Mouse (Mus musculus): ENCODE data around the gene Abhd17c.
A peak's percentile ranks its signal among the peaks of the same experiment; 100 is the strongest.
"Not testable (repeated sequence)": the region's sequence is repeated elsewhere in the genome, so short reads cannot be mapped to it uniquely, and the experiment has no call there.

Abhd17c gene

DNA sequence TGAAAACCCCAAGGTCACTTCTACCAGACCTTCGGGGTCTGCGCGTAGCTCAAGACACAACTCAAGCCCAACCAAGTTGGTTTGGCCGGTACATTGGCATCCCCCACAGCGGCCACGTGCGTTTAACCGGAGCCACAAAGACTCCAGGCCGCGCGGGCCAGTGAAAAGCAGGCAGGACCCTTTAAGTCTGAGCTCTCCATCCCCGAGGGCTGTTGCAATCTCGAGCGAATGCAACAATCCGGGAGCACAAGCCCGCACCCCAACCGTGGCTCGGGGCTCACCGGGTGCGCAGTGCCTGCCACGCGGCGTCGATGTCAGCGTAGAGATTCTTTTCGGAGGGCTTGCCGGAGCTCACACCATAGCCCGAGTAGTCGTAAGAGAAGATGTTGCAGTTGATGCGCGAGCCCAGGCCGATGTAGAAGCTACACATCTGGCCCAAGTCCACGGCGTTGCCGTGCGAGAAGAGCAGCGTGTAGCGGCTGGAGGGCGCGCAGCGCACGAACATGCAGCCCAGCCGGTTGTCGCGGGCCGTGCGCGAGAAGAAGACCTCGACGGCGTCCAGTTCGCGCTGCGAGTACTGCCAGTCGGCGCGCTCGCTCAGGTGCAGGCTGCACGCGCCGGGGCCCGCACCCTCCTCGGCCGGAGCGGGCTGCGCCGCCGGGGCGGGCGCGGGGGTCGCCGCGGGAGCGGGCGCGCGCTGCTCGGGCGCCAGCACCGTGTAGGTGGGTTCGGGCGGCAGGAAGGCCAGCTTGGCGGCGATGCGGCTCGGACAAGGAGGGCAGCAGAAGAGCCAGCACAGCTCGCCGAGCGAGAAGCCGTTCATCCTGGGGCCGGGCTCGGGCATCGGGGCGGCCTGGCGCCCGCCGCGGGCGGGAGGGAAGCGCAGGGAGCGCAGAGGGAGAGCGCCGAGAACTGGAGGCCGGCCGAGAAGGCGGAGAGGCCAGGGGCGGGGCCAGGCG is at the start of gene Abhd17c:
Abhd17c (minus strand) TSS at position 893 of the 959 bp plus-strand sequence.
- DNase-seq (ENCODE audit: low spot score): peak; percentile 68

- DNase-seq (ENCODE audit: low spot score): no peak
These were observed 45.6 kb upstream of the Abhd17c start for GRCm38 (mm10) chr7:84197208-84197860.

DNA sequence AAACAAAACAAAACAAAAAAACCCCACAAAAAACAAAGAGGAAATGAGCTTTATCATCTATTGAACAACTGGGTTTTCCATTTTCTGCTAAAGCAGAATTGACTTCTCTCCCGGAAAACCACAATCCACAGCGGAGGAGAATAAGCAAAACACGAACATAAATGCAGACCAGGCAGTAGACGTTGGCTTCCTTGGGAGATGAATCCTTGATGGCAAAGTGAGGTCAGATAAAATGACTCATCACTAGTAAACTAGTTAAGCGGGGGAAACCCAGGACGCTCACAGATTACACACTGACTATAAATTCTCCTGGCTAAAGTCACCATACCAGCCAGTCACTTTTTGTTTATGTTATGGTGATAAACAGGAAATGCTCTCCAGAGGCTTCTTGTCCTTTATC is 44.5 kb upstream of the Abhd17c start:
- no peak for DNase-seq (ENCODE audit: low spot score)

DNA sequence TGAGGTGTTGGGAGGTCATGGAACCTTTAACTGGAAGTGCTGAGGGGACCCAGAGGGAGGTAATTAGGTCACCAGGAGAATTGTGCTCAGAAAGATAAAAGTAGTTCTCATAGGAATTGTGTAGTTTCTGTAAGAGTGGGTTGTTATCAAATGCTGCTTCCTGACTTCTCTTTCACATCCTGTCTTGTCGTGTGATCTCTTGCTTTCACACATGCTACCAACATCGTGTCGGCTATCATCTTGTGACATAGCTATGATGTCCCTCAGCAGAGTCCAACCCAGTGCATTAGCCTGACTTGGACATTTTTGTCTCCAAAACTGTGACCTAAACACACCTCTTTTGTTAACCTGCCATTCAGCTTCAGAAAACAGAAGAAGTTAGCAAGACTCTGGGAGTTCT is 40.6 kb upstream of the Abhd17c start:
- no peak for DNase-seq (ENCODE audit: low spot score)

GRCm38 (mm10) chr7:84191476-84191875 is 39.8 kb upstream of the Abhd17c start:
- DNase-seq (ENCODE audit: low spot score): no peak

DNA sequence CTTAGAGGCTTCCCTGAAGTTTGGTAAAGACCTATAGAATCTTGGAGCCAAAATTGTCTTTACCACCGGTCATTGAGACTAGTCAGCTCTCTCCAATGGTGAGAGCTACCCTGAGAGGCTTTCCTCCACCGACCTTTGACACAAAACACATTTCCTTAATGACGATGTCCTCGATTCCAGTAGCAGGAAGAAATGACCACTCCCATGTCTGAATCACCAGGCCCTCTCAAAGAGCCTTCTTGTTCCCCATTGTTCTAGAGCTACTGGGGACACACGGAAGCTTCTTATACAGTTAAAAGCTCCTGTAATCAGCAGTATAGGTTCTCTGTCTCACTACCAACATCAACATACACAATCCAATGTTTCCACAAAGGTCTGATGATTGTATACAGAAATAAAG is 36.5 kb upstream of the Abhd17c start:
- DNase-seq (ENCODE audit: low spot score): no peak

DNA sequence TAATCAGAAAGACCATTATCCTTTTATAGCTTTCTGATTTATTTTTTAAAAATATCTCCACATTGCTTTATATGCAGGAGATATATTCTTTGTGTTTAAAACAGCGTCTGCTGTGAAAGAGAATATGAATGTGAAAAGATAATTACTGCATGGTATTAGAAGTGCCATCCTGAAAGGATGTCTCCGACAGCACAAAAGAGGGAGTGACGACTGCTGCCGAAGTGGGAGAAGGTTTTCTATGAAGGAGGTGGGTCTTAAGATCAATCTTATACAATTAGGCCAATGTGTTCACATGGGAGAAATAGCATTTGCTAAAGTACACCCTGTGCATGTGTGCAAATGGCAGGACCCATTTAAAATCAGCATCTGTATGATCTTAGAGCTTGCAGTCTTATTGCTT is 33.5 kb upstream of the Abhd17c start:
- no peak for DNase-seq (ENCODE audit: low spot score)

GRCm38 (mm10) chr7:84184703-84185102 is 33.0 kb upstream of the Abhd17c start:
- DNase-seq (ENCODE audit: low spot score): no peak

DNA sequence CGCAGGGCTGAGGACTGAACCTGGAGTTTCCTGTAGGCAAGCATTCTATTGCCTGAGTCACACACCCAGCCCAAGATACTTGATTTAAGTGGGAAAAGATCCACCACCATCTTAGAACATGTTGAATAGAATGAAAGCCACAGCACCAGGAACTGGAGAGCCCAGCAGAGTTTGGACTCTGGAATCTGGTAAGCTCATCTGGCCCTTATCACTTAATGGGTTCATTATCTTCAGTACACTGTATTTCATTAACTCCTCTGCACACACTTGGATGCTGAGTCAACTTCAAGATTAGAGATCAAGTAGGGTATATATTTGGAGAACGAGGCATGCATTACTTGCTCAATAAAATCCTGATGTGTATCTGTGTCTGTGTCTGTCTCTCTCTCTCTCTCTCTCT is 27.1 kb upstream of the Abhd17c start:
- DNase-seq (ENCODE audit: low spot score): not testable (repeated sequence)

- no peak for DNase-seq (ENCODE audit: low spot score)
These were observed 23.2 kb upstream of the Abhd17c start for GRCm38 (mm10) chr7:84174655-84175448.

GRCm38 (mm10) chr7:84173394-84173793 is 21.7 kb upstream of the Abhd17c start:
- no peak for DNase-seq (ENCODE audit: low spot score)

- no peak for DNase-seq (ENCODE audit: low spot score)
These were observed 19.6 kb upstream of the Abhd17c start for GRCm38 (mm10) chr7:84171177-84171787.

DNA sequence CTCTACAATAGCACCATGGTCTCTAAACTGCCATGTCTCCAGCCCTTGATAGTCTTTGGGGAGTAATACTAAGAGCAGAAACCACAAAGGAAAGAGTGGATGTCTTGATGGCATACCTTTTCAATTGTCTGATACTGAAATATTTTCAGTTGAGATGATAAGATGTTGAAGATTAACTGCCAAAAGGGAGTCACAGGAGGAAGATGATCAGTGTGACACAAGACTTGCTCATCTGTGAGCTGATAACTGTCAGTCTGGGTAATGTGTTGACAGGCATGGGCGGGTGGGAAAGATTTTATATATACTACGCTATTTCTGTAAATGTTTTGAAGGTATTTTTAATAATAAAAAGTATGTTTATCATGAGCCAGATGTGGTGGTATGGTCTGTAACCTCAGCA is 16.7 kb upstream of the Abhd17c start:
- no peak for DNase-seq (ENCODE audit: low spot score)

DNA sequence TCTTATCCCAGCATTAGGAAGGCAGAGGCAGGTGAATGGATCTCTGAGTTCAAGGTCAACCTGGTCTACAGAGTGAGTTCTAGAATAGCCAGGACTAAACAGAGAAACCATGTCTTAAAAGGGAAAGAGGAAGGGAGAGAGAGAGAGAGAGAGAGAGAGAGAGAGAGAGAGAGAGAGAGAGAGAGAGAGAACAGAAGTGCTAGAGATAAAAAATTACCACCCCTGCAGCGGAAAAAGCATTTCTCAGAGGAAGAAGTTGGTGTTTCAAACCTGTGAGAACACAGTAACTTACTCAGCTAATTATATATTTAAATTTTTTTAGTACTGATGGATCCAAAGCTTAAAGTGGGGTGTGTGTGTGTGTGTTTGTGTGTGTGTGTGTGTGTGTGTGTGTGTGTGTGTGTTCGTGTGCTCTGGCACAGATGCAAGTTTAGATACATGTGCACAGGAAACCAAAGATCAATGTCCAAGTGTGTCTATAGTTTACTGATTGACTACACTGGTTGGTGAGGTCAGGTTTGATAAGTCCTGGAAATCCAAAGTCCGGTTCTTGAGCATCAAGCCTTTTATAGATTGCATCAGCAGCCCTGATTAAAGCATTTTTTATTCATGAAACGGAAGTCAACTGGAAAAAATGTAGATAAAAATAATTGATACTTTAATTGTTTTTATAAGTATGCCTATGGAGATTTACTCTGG is 15.2 kb upstream of the Abhd17c start:
- no peak for DNase-seq (ENCODE audit: low spot score)

- DNase-seq (ENCODE audit: low spot score): no peak
These were observed 14.3 kb upstream of the Abhd17c start for GRCm38 (mm10) chr7:84166007-84166406.

GRCm38 (mm10) chr7:84165288-84165687 is 13.6 kb upstream of the Abhd17c start:
- DNase-seq (ENCODE audit: low spot score): no peak

DNA sequence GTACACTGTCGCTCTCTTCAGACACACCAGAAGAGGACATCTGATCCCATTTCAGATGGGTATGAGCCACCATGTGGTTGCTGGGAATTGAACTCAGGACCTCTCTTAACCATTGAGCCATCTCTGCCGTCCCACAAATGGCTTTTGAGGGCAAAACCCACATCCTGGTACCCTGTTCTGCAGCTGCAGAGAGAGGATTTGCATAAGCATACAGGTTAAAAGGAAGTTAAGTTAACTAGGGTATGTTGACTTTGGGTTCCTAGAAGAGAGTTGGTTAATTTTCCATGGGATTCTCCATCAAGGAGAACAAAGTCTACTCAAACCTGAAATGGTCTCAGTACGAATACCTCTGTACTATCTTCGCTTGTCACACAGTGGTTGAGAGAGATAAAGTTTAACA is 13.2 kb upstream of the Abhd17c start:
- no peak for DNase-seq (ENCODE audit: low spot score)

GRCm38 (mm10) chr7:84164419-84164818 is 12.7 kb upstream of the Abhd17c start:
- no peak for DNase-seq (ENCODE audit: low spot score)

- no peak for DNase-seq (ENCODE audit: low spot score)
These were observed 11.9 kb upstream of the Abhd17c start for GRCm38 (mm10) chr7:84163585-84163984.

DNA sequence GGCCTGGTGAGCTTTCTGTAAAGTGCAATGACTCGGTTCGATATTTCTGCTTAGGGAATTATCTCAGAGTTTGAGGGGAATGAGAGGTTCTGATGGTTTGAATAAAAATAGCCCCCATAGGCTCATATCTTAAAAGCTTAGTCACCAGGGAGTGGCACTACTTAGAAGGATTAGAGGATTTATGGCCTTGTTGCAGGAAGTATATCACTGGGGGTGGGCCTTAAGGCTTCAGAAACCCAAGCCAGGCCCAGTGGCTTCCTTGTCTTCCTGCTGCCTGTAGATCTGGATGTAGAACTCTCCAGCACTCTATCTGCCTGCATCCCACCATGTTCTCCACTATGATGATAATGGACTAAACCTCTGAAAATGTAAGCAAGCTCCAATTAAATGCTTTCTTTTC is 7.7 kb upstream of the Abhd17c start:
- DNase-seq (ENCODE audit: low spot score): no peak

GRCm38 (mm10) chr7:84153821-84154220 is 2.1 kb upstream of the Abhd17c start:
- no peak for DNase-seq (ENCODE audit: low spot score)
